Mouse (Mus musculus) stomach, postnatal 0 days (tissue): ENCODE results near the gene Samd4b. TPM values are rescaled to one million over a fixed set of nuclear protein-coding genes. Genes with fewer than 3 reads are reported as not detected.
A peak's percentile ranks its signal among the peaks of the same experiment; 100 is the strongest.

Experiments
- ATAC-seq: fragments of 200-750 bp; cut with Nextera tagmentation; 2 replicates; pipeline ENCODE4 v1.8.0; 2017; ENCODE audit not compliant: low FRiP score, low TSS enrichment
- DNase-seq: peaks from one replicate; pipeline ENCODE4 v3.0.0-alpha.2; 2016; ENCODE audit warnings: low spot score
- H3K27ac ChIP-seq: fragments of 300-500 bp; sonication (generic); replicated peaks from 2 replicates; pipeline ENCODE4 v1.5.1; 2014; ENCODE audit warnings: mild to moderate bottlenecking, control low read depth
- H3K27me3 ChIP-seq: fragments of 300-500 bp; sonication (generic); 2 replicates; pipeline ENCODE4 v1.6.1; 2014; ENCODE audit warnings: low read length; ENCODE audit not compliant: control insufficient read depth, insufficient read depth
- H3K36me3 ChIP-seq: fragments of 300-500 bp; sonication (generic); 2 replicates; pipeline ENCODE4 v1.6.1; 2014; ENCODE audit warnings: low read length, mixed read lengths; ENCODE audit not compliant: control insufficient read depth, insufficient read depth
- H3K4me1 ChIP-seq: fragments of 300-500 bp; sonication (generic); replicated peaks from 2 replicates; pipeline ENCODE4 v1.6.1; 2014; ENCODE audit warnings: antibody characterized with exemption; ENCODE audit not compliant: control insufficient read depth, insufficient read depth
- H3K4me2 ChIP-seq: fragments of 300-500 bp; sonication (generic); replicated peaks from 2 replicates; pipeline ENCODE4 v1.6.1; 2014; ENCODE audit warnings: low read depth, mild to moderate bottlenecking, control low read depth, moderate library complexity
- H3K4me3 ChIP-seq: fragments of 300-500 bp; sonication (generic); 2 replicates; pipeline ENCODE4 v1.5.1; 2014; ENCODE audit warnings: low read depth, low read length, control low read depth
- H3K9ac ChIP-seq: fragments of 300-500 bp; sonication (generic); 2 replicates; pipeline ENCODE4 v1.6.1; 2014; ENCODE audit warnings: mild to moderate bottlenecking, low read length, control low read depth, mixed read lengths
- H3K9me3 ChIP-seq: fragments of 300-500 bp; sonication (generic); 2 replicates; pipeline ENCODE4 v1.6.1; 2016; ENCODE audit warnings: low read length; ENCODE audit not compliant: control insufficient read depth
- CTCF ChIP-seq: IDR thresholded peaks from 2 replicates; pipeline ENCODE4 v1.5.1; 2016; ENCODE audit warnings: antibody characterized with exemption, low read depth, mild to moderate bottlenecking, moderate library complexity
- EP300 ChIP-seq: optimal IDR thresholded peaks from 2 replicates; pipeline ENCODE3; 2016; ENCODE audit warnings: antibody characterized with exemption
- whole genome bisulfite sequencing: fragments of 180-500 bp; shearing (Covaris S2); extraction: QIAGEN DNeasy Blood & Tissue Kit; methylation state at CpG from one replicate; pipeline ENCODE4 v1.1.7; 2014; 5-methylcytosine and 5-hydroxymethylcytosine counted together
- polyA plus RNA-seq: library from polyadenylated mRNA; unstranded; fragments of >200 nt; fragmentation: Nextera tagmentation; extraction: Ambion mirVana; gene quantifications from 2 replicates; pipeline ENCODE4 v1.2.1, GENCODE M21; 2015

The Samd4b gene
- polyA plus RNA-seq, 1 experiment from 2014 or later: 9.8 TPM

GRCm38 (mm10) chr7:28441776-28442485 is 156.0 kb downstream of the Samd4b start:
- Histone ChIP-seq H3K4me3 (no peak overlapping the region), H3K9me3 (no peaks in the 10 kb centered on the region), H3K4me2 (no peak overlapping the region), H3K4me1 (no peaks in the 10 kb centered on the region), H3K27ac (no peak overlapping the region), H3K9ac (no peak overlapping the region), H3K36me3 (no peaks in the 10 kb centered on the region), H3K27me3 (no peaks in the 10 kb centered on the region)
- TF ChIP-seq CTCF (no peak), EP300 (no peak)
- 88% methylated on average over 12 of the region's 14 CpGs for WGBS
- ATAC-seq (no peak), DNase-seq (no peak)

- Histone ChIP-seq H3K4me2 (no peak overlapping the region), H3K9ac (no peak overlapping the region), H3K27me3 (no peaks in the 10 kb centered on the region), H3K27ac (peak overlapping the region; percentile 40; the same call in 1 of the 2 replicates), H3K4me3 (no peak overlapping the region), H3K9me3 (no peaks in the 10 kb centered on the region), H3K4me1 (no peaks in the 10 kb centered on the region), H3K36me3 (no peaks in the 10 kb centered on the region)
- WGBS: 59% methylated on average over 2 of the region's 2 CpGs
- DNase-seq: no peak
- no peak for ATAC-seq
- TF ChIP-seq EP300: no peak
- TF ChIP-seq CTCF: peak; percentile 7; the same call in 1 of the 2 replicates
Observed at GRCm38 (mm10) chr7:28440739-28441138, 157.2 kb downstream of the Samd4b start.

GRCm38 (mm10) chr7:28438771-28439170 is 159.2 kb downstream of the Samd4b start:
- ATAC-seq (no peak), DNase-seq (no peak)
- Histone ChIP-seq H3K9me3 (no peaks in the 10 kb centered on the region), H3K36me3 (no peaks in the 10 kb centered on the region), H3K4me1 (no peaks in the 10 kb centered on the region; the same call in 1 of the 2 replicates), H3K27ac (no peak overlapping the region), H3K4me2 (no peak overlapping the region), H3K4me3 (no peak overlapping the region), H3K9ac (no peak overlapping the region), H3K27me3 (no peaks in the 10 kb centered on the region)
- 91% methylated on average over 2 of the region's 2 CpGs for WGBS
- TF ChIP-seq CTCF (no peak), EP300 (no peak)

GRCm38 (mm10) chr7:28437964-28438363 is 160.0 kb downstream of the Samd4b start:
- Histone ChIP-seq H3K9me3 (no peaks in the 10 kb centered on the region), H3K9ac (no peak overlapping the region), H3K4me1 (no peaks in the 10 kb centered on the region; the same call in 1 of the 2 replicates), H3K4me3 (no peak overlapping the region), H3K27ac (no peak overlapping the region), H3K4me2 (no peak overlapping the region), H3K27me3 (no peaks in the 10 kb centered on the region), H3K36me3 (no peaks in the 10 kb centered on the region)
- DNase-seq: no peak
- ATAC-seq: no peak
- TF ChIP-seq EP300: no peak
- no peak for TF ChIP-seq CTCF

- H3K4me3 ChIP-seq: peak within 1 kb of the TSS; percentile 63
- peak; percentile 65 for ATAC-seq
- H3K36me3 ChIP-seq: no peaks in the 10 kb centered on the region; the same call in 1 of the 2 replicates
- peak within 1 kb of the TSS; percentile 65 for H3K9ac ChIP-seq
- TF ChIP-seq CTCF: peak; percentile 89
- TF ChIP-seq EP300: no peak
- H3K27ac ChIP-seq: peak within 1 kb of the TSS; percentile 89
- H3K27me3 ChIP-seq: no peaks in the 10 kb centered on the region
- WGBS: 3% methylated on average over 16 of the region's 16 CpGs
- H3K9me3 ChIP-seq: no peaks in the 10 kb centered on the region
- peak within 1 kb of the TSS; percentile 72 for H3K4me2 ChIP-seq
- DNase-seq: peak; percentile 87
- H3K4me1 ChIP-seq: no peaks in the 10 kb centered on the region; the same call in 1 of the 2 replicates
Observed at GRCm38 (mm10) chr7:28436932-28437570, 160.9 kb downstream of the Samd4b start, which contains the start of gene Gmfg. Gene Gmfg, plus strand, starts transcription at chr7:28437447.
